Mouse (Mus musculus) midbrain, embryonic 16.5 days (tissue): Measurements from ENCODE around the gene Atxn7l3. TPM values are rescaled to one million over a fixed set of nuclear protein-coding genes. Genes with fewer than 3 reads are reported as not detected.

Experiments
- ATAC-seq: fragments of 200-750 bp; cut with Nextera tagmentation; 2 replicates; pipeline ENCODE4 v1.8.0; 2017; ENCODE audit warnings: moderate TSS enrichment
- H3K27ac ChIP-seq: fragments of 300-500 bp; sonication (generic); 2 replicates; pipeline ENCODE4 v1.5.1; 2014; ENCODE audit warnings: mild to moderate bottlenecking, low read length, mixed read lengths
- H3K27me3 ChIP-seq: fragments of 300-500 bp; sonication (generic); 2 replicates; pipeline ENCODE4 v1.6.1; 2014; ENCODE audit warnings: low read depth, low read length, mixed read lengths; ENCODE audit not compliant: control insufficient read depth, insufficient read depth
- H3K36me3 ChIP-seq: fragments of 300-500 bp; sonication (generic); 2 replicates; pipeline ENCODE4 v1.6.1; 2014; ENCODE audit warnings: mild to moderate bottlenecking, low read length, moderate library complexity, mixed read lengths; ENCODE audit not compliant: control insufficient read depth, insufficient read depth
- H3K4me1 ChIP-seq: fragments of 300-500 bp; sonication (generic); 2 replicates; pipeline ENCODE4 v1.6.1; 2014; ENCODE audit warnings: mild to moderate bottlenecking, low read length, mixed read lengths; ENCODE audit not compliant: control insufficient read depth, insufficient read depth
- H3K4me2 ChIP-seq: fragments of 300-500 bp; sonication (generic); 2 replicates; pipeline ENCODE4 v1.6.1; 2014; ENCODE audit warnings: mild to moderate bottlenecking, low read length, mixed read lengths
- H3K4me3 ChIP-seq: fragments of 300-500 bp; sonication (generic); 2 replicates; pipeline ENCODE4 v1.5.1; 2014; ENCODE audit warnings: low read depth, mild to moderate bottlenecking, low read length, moderate library complexity, mixed read lengths
- H3K9ac ChIP-seq: fragments of 300-500 bp; sonication (generic); 2 replicates; pipeline ENCODE4 v1.6.1; 2014; ENCODE audit warnings: low read depth, low read length, mixed read lengths
- H3K9me3 ChIP-seq: fragments of 300-500 bp; sonication (generic); replicated peaks from 2 replicates; pipeline ENCODE4 v1.6.1; 2014; ENCODE audit warnings: mild to moderate bottlenecking, low read length, mixed read lengths; ENCODE audit not compliant: control insufficient read depth, poor library complexity, severe bottlenecking
- WGBS: fragments of 180-500 bp; shearing (Covaris S2); extraction: QIAGEN DNeasy Blood & Tissue Kit; methylation state at CpG from one replicate; pipeline ENCODE4 v1.1.7; 2014; 5-methylcytosine and 5-hydroxymethylcytosine counted together
- polyA plus RNA-seq: library from polyadenylated mRNA; unstranded; fragments of >200 nt; fragmentation: Nextera tagmentation; extraction: Ambion mirVana; gene quantifications from 2 replicates; pipeline ENCODE4 v1.2.1, GENCODE M21; 2015

Gene Atxn7l3
- polyA plus RNA-seq, 1 experiment from 2014 or later: 28.3 TPM

GRCm38 (mm10) chr11:102321931-102322330, 25.5 kb upstream of the Atxn7l3 start:
- Histone ChIP-seq H3K27me3 (no peaks in the 10 kb centered on the region), H3K4me1 (peaks cover 9% of the 10 kb centered on the region), H3K9ac (no peak overlapping the region), H3K4me2 (no peak overlapping the region), H3K9me3 (no peaks in the 10 kb centered on the region), H3K4me3 (no peak overlapping the region), H3K27ac (no peak overlapping the region), H3K36me3 (no peaks in the 10 kb centered on the region)
- WGBS: 78% methylated on average over 6 of the region's 6 CpGs
- ATAC-seq: no peak

GRCm38 (mm10) chr11:102320686-102321005, 24.2 kb upstream of the Atxn7l3 start:
- H3K4me3 ChIP-seq: peak overlapping the region; percentile 92
- no peaks in the 10 kb centered on the region for H3K27me3 ChIP-seq
- H3K4me1 ChIP-seq: peaks cover 17% of the 10 kb centered on the region

GRCm38 (mm10) chr11:102319941-102320685, 23.7 kb upstream of the Atxn7l3 start:
- peaks cover 19% of the 10 kb centered on the region for H3K4me1 ChIP-seq
- peak overlapping the region; percentile 78 for H3K4me2 ChIP-seq
- H3K9me3 ChIP-seq: no peaks in the 10 kb centered on the region
- peak; percentile 55 for ATAC-seq
- under 1% methylated on average over 38 of the region's 38 CpGs for WGBS
- peak overlapping the region; percentile 99 for H3K9ac ChIP-seq
- peak overlapping the region; percentile 98 for H3K27ac ChIP-seq
- no peaks in the 10 kb centered on the region for H3K27me3 ChIP-seq
- peak overlapping the region; percentile 92 for H3K4me3 ChIP-seq
- no peaks in the 10 kb centered on the region for H3K36me3 ChIP-seq

More at GRCm38 (mm10) chr11:102320686-102321005, 24.2 kb upstream of the Atxn7l3 start:
- Histone ChIP-seq H3K36me3 (no peaks in the 10 kb centered on the region), H3K9me3 (no peaks in the 10 kb centered on the region), H3K4me2 (peak overlapping the region; percentile 78), H3K27ac (peak overlapping the region; percentile 98), H3K9ac (peak overlapping the region; percentile 99)
- ATAC-seq: peak; percentile 12; the same call in 1 of the 2 replicates
- 7% methylated on average over 10 of the region's 10 CpGs for WGBS

- peak within 1 kb of the TSS; percentile 98 for H3K27ac ChIP-seq
- H3K4me2 ChIP-seq: peak within 1 kb of the TSS; percentile 78
- 0% methylated on average over 25 of the region's 25 CpGs for WGBS
- no peaks in the 10 kb centered on the region for H3K27me3 ChIP-seq
- H3K36me3 ChIP-seq: peaks cover 1% of the 10 kb centered on the region; the same call in 1 of the 2 replicates
- H3K9ac ChIP-seq: peak within 1 kb of the TSS; percentile 99
- ATAC-seq: no peak
- H3K4me3 ChIP-seq: peak within 1 kb of the TSS; percentile 92
- peaks cover 19% of the 10 kb centered on the region for H3K4me1 ChIP-seq
- H3K9me3 ChIP-seq: no peaks in the 10 kb centered on the region
Observed at GRCm38 (mm10) chr11:102319410-102319792, 23.0 kb upstream of the Atxn7l3 start, which contains the start of gene Ubtf. Gene Ubtf, minus strand, starts transcription at chr11:102319742.

GRCm38 (mm10) chr11:102318576-102319409, 22.4 kb upstream of the Atxn7l3 start:
- no peaks in the 10 kb centered on the region for H3K27me3 ChIP-seq
- peaks cover 19% of the 10 kb centered on the region for H3K4me1 ChIP-seq
- ATAC-seq: no peak
- H3K9ac ChIP-seq: peak overlapping the region; percentile 99
- peak overlapping the region; percentile 98 for H3K27ac ChIP-seq
- peak overlapping the region; percentile 92 for H3K4me3 ChIP-seq
- peaks cover 7% of the 10 kb centered on the region for H3K36me3 ChIP-seq
- WGBS: under 1% methylated on average over 56 of the region's 84 CpGs
- H3K9me3 ChIP-seq: no peaks in the 10 kb centered on the region
- peak overlapping the region; percentile 78 for H3K4me2 ChIP-seq

GRCm38 (mm10) chr11:102317901-102318575, 21.6 kb upstream of the Atxn7l3 start:
- ATAC-seq: peak; percentile 27
- Histone ChIP-seq H3K9ac (peak overlapping the region; percentile 99), H3K9me3 (no peaks in the 10 kb centered on the region), H3K36me3 (peaks cover 14% of the 10 kb centered on the region), H3K4me1 (peaks cover 19% of the 10 kb centered on the region), H3K4me3 (peak overlapping the region; percentile 92), H3K27ac (peak overlapping the region; percentile 98), H3K27me3 (no peaks in the 10 kb centered on the region), H3K4me2 (peak overlapping the region; percentile 78)
- WGBS: under 1% methylated on average over 29 of the region's 77 CpGs

GRCm38 (mm10) chr11:102317298-102317900, 21.0 kb upstream of the Atxn7l3 start:
- Histone ChIP-seq H3K9ac (peak overlapping the region; percentile 99), H3K9me3 (no peaks in the 10 kb centered on the region), H3K27ac (peak overlapping the region; percentile 98), H3K27me3 (no peaks in the 10 kb centered on the region), H3K4me3 (peak overlapping the region; percentile 92), H3K36me3 (peaks cover 20% of the 10 kb centered on the region), H3K4me1 (peaks cover 19% of the 10 kb centered on the region), H3K4me2 (peak overlapping the region; percentile 78)
- ATAC-seq: no peak; the same call in 1 of the 2 replicates
- WGBS: under 1% methylated on average over 51 of the region's 87 CpGs

- Histone ChIP-seq H3K4me3 (peak overlapping the region; percentile 92), H3K4me2 (peak overlapping the region; percentile 71), H3K27me3 (no peaks in the 10 kb centered on the region), H3K4me1 (peaks cover 19% of the 10 kb centered on the region), H3K9me3 (no peaks in the 10 kb centered on the region), H3K36me3 (peaks cover 21% of the 10 kb centered on the region), H3K27ac (peak overlapping the region; percentile 98), H3K9ac (peak overlapping the region; percentile 99)
- peak; percentile 37; the same call in 1 of the 2 replicates for ATAC-seq
- WGBS: 2% methylated on average over 49 of the region's 80 CpGs
Observed at GRCm38 (mm10) chr11:102316572-102317297, 20.3 kb upstream of the Atxn7l3 start.
